Mouse (Mus musculus): ENCODE data around the gene a.

GRCm38 (mm10) chr2:154779648-154780047, 11.6 kb upstream of the a start:
- TF ChIP-seq CTCF (IDR thresholded peaks at IDR 0.05; ENCODE audit: control insufficient read depth, insufficient read depth, insufficient read length) (no peak), MAX (IDR thresholded peaks at IDR 0.05) (no peak), USF1 (IDR thresholded peaks at IDR 0.05; ENCODE audit: low read depth) (no peak), CEBPB (IDR thresholded peaks at IDR 0.05; ENCODE audit: low read depth) (no peak)
